Mouse (Mus musculus) midbrain, postnatal 0 days (tissue): Measurements from ENCODE around the gene Etd. TPM values are rescaled to one million over a fixed set of nuclear protein-coding genes. Genes with fewer than 3 reads are reported as not detected.
A peak's percentile ranks its signal among the peaks of the same experiment; 100 is the strongest.
"Not testable (repeated sequence)": the region's sequence is repeated elsewhere in the genome, so short reads cannot be mapped to it uniquely, and the experiment has no call there.

Experiments used
- ATAC-seq: fragments of 200-750 bp; cut with Nextera tagmentation; 2 replicates; pipeline ENCODE4 v1.8.0; 2017; ENCODE audit warnings: moderate number of reproducible peaks, mild to moderate bottlenecking, moderate TSS enrichment, moderate library complexity; ENCODE audit not compliant: low FRiP score
- DNase-seq: peaks from one replicate; pipeline ENCODE4 v3.0.0-alpha.2; 2015; ENCODE audit warnings: low spot score
- H3K27ac ChIP-seq: fragments of 300-500 bp; sonication (generic); 2 replicates; pipeline ENCODE4 v1.5.1; 2014; ENCODE audit warnings: low read depth, mild to moderate bottlenecking, low read length, mixed read lengths
- H3K27me3 ChIP-seq: fragments of 300-500 bp; sonication (generic); 2 replicates; pipeline ENCODE4 v1.6.1; 2014; ENCODE audit warnings: low read length, control low read depth, mixed read lengths; ENCODE audit not compliant: insufficient read depth
- H3K36me3 ChIP-seq: fragments of 300-500 bp; sonication (generic); 2 replicates; pipeline ENCODE4 v1.6.1; 2014; ENCODE audit warnings: low read length, control low read depth, mixed read lengths; ENCODE audit not compliant: insufficient read depth
- H3K4me1 ChIP-seq: fragments of 300-500 bp; sonication (generic); 2 replicates; pipeline ENCODE4 v1.6.1; 2014; ENCODE audit warnings: mild to moderate bottlenecking, control low read depth, antibody characterized with exemption, low read length, mixed read lengths; ENCODE audit not compliant: insufficient read depth
- H3K4me2 ChIP-seq: fragments of 300-500 bp; sonication (generic); 2 replicates; pipeline ENCODE4 v1.6.1; 2014; ENCODE audit warnings: low read depth, mild to moderate bottlenecking, low read length, mixed read lengths; ENCODE audit not compliant: poor library complexity, severe bottlenecking
- H3K4me3 ChIP-seq: fragments of 300-500 bp; sonication (generic); 2 replicates; pipeline ENCODE4 v1.5.1; 2014; ENCODE audit warnings: low read depth, mild to moderate bottlenecking, low read length, moderate library complexity
- H3K9ac ChIP-seq: fragments of 300-500 bp; sonication (generic); replicated peaks from 2 replicates; pipeline ENCODE4 v1.6.1; 2014; ENCODE audit warnings: mild to moderate bottlenecking, low read length, moderate library complexity, mixed read lengths; ENCODE audit not compliant: poor library complexity, severe bottlenecking
- H3K9me3 ChIP-seq: fragments of 300-500 bp; sonication (generic); 2 replicates; pipeline ENCODE4 v1.6.1; 2016; ENCODE audit warnings: low read length, control low read depth
- CTCF ChIP-seq: IDR thresholded peaks from 2 replicates; pipeline ENCODE4 v1.5.1; 2016; ENCODE audit warnings: antibody characterized with exemption, mild to moderate bottlenecking
- WGBS: fragments of 180-500 bp; shearing (Covaris S2); extraction: QIAGEN DNeasy Blood & Tissue Kit; methylation state at CpG from one replicate; pipeline ENCODE4 v1.1.7; 2014; 5-methylcytosine and 5-hydroxymethylcytosine counted together
- polyA plus RNA-seq: library from polyadenylated mRNA; unstranded; fragments of >200 nt; fragmentation: Nextera tagmentation; extraction: Ambion mirVana; gene quantifications from 2 replicates; pipeline ENCODE4 v1.2.1, GENCODE M21; 2015
- total RNA-seq: library from RNA; depleted of rRNA; stranded (reverse); fragments of >200 nt; gene quantifications from 2 replicates; pipeline ENCODE4 v1.2.3, GENCODE M21; 2014; rRNA removed

Gene Etd
- total RNA-seq (not detected in 2 replicates), polyA plus RNA-seq (not detected in 2 replicates)

DNA sequence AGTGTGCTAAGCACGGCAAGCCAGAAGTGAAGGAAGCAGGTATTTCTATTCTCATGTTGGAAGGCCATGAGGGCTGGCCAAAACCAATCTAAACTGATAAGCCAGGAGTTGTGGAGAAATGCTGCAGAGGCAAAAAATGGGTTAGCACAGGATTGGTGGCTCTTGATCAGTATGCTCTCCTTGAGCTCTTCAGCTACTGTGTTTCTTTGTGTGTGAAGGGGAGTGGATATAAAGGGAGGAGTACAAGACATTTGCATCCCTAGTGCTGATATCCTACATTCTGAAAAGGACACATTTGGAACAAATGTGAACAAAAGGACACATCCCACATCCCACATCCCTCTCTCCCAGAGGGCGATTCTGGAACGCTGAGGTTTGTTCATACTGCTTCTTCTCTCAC is at the start of gene Etd:
Etd (plus strand) TSS at position 301 of the 400 bp plus-strand sequence.
- H3K9me3 ChIP-seq: no peaks in the 10 kb centered on the region
- no peak for DNase-seq

DNA sequence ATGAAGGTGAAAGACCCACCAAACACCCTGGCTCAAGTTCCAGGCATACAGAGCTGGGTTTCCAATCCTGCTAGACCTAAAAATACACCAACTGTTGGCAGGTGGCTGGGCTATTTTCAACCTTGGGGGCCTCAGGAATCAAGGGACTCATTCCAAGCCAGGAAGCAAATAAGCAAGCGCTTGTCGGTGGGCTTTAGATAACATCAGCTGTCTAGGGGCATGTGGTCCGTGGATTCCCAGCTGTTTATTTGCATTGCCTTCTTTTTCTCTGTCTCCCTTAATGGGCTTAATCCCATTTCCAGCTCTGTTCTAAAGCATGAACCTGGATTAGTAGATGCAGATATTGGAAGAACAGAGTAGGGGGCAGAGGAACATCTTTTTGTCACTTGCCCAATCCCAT is 48.4 kb upstream of the Etd start:
- Histone ChIP-seq H3K4me3 (no peak overlapping the region), H3K36me3 (no peaks in the 10 kb centered on the region), H3K27ac (no peak overlapping the region), H3K9me3 (no peaks in the 10 kb centered on the region), H3K27me3 (no peaks in the 10 kb centered on the region), H3K4me2 (no peak overlapping the region), H3K4me1 (no peaks in the 10 kb centered on the region), H3K9ac (no peak overlapping the region)
- TF ChIP-seq CTCF: no peak
- ATAC-seq (no peak), DNase-seq (no peak)
- 61% methylated on average over 3 of the region's 3 CpGs for WGBS

More for the DNA sequence above, at the start of gene Etd:
- Histone ChIP-seq H3K4me1 (no peaks in the 10 kb centered on the region), H3K4me3 (no peak within 1 kb of the TSS), H3K27ac (no peak within 1 kb of the TSS), H3K27me3 (no peaks in the 10 kb centered on the region), H3K9ac (no peak within 1 kb of the TSS), H3K36me3 (no peaks in the 10 kb centered on the region), H3K4me2 (no peak within 1 kb of the TSS)
- WGBS: 97% methylated on average over 3 of the region's 3 CpGs
- ATAC-seq: no peak
- no peak for TF ChIP-seq CTCF

DNA sequence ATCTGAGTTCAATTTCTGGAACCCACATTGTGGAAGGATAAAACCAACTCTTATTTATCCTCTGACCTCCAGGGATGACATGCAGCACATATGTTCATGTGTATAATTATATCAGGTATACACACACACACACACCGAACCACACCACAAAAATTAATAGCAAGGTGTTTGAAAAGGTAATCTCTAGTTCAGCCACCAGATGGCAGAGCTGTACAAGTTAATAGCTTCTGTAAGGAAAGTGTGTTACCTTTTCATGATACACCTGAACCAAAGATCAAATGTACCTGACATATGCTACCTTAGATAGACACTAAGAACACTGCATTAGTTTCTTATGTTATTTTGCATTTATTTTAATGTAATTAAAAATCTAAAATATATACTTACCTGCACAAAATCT is 1.8 kb upstream of the Etd start:
- H3K9ac ChIP-seq: no peak overlapping the region
- no peak overlapping the region for H3K27ac ChIP-seq
- peak; percentile 14 for DNase-seq
- no peak overlapping the region for H3K4me3 ChIP-seq
- H3K27me3 ChIP-seq: no peaks in the 10 kb centered on the region
- 82% methylated on average over 1 of the region's 1 CpGs for WGBS
- ATAC-seq: no peak
- H3K36me3 ChIP-seq: no peaks in the 10 kb centered on the region
- no peaks in the 10 kb centered on the region for H3K9me3 ChIP-seq
- no peaks in the 10 kb centered on the region for H3K4me1 ChIP-seq
- no peak overlapping the region for H3K4me2 ChIP-seq
- TF ChIP-seq CTCF: peak; percentile 67

DNA sequence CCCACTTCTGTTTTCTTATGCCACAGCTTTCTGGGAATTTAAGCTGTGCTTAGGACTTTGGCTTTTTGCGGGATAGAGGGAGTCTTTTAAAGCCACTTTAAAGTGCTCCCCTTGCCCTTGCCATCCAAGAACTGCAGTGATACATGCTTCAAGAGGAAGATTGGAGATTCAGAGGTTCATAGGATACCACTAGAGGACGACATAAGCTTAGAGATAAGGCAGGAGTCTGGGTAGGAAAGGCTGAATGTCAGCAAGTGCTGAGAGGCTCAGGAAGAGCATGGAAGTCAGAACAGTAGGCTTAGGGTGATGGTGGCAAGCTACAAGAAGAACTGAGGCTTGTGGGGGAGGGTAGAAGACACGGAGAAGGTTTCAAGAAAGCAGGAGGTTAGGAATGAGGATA is 24.9 kb downstream of the Etd start:
- Histone ChIP-seq H3K9me3 (no peaks in the 10 kb centered on the region), H3K36me3 (no peaks in the 10 kb centered on the region), H3K9ac (no peak overlapping the region), H3K27ac (no peak overlapping the region), H3K27me3 (no peaks in the 10 kb centered on the region), H3K4me3 (no peak overlapping the region), H3K4me2 (no peak overlapping the region), H3K4me1 (no peaks in the 10 kb centered on the region)
- DNase-seq (peak; percentile 39), ATAC-seq (no peak)
- 44% methylated on average over 3 of the region's 3 CpGs for WGBS
- TF ChIP-seq CTCF: peak; percentile 76

DNA sequence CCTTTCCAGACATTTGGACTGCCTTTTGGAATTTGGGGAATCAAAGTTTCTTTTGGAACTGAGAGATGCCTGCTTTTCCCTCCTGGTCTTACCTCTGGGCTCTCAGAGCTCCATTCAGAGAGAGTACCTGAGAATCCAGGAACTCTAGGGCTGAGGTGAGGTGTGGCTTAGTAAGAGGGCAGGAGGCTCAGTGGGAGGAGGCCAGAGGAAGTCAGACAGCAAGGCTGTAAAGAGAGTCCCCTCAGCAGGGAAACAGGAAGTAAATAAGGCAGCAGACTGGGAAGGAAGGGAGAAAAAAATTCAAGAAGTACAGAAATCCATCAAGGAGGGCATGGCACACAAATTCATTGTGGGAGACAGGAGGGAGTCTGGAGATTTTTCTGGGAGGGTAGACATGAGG is 29.5 kb downstream of the Etd start:
- H3K36me3 ChIP-seq, ATAC-seq, H3K9ac ChIP-seq, H3K27ac ChIP-seq, H3K4me2 ChIP-seq, H3K4me3 ChIP-seq, H3K4me1 ChIP-seq, H3K27me3 ChIP-seq, H3K9me3 ChIP-seq, DNase-seq: not testable (repeated sequence)

Other genes starting within 250 kb of the Etd start
- gene Plac1, start 194.8 kb upstream of the Etd start, total RNA-seq: not detected in 2 replicates
- gene Plac1, start 194.8 kb upstream of the Etd start, polyA plus RNA-seq: 0.25 and 0.38 TPM in 2 replicates
- gene Fam122b, start 165.1 kb upstream of the Etd start, total RNA-seq: 1.1 and 3.8 TPM in 2 replicates
- gene Fam122b, start 165.1 kb upstream of the Etd start, polyA plus RNA-seq: 2.0 and 3.0 TPM in 2 replicates
- gene Fam122c, start 161.5 kb upstream of the Etd start, total RNA-seq: not detected in 2 replicates
- gene Fam122c, start 161.5 kb upstream of the Etd start, polyA plus RNA-seq: not detected in 2 replicates
- gene Mospd1, start 64.4 kb upstream of the Etd start, total RNA-seq: 16.4 and 26.7 TPM in 2 replicates
- gene Mospd1, start 64.4 kb upstream of the Etd start, polyA plus RNA-seq: 29.5 and 30.4 TPM in 2 replicates
- gene Rtl8c, start 173.1 kb downstream of the Etd start, total RNA-seq: 83.2 and 132 TPM in 2 replicates
- 251 and 255 TPM in 2 replicates for gene Rtl8c, start 173.1 kb downstream of the Etd start, polyA plus RNA-seq
- not detected in 2 replicates for gene Gm14597, start 174.1 kb downstream of the Etd start, total RNA-seq
- gene Gm14597, start 174.1 kb downstream of the Etd start, polyA plus RNA-seq: not detected in 2 replicates
- 222 and 307 TPM in 2 replicates for gene Rtl8a, start 208.8 kb downstream of the Etd start, total RNA-seq
- 313 and 323 TPM in 2 replicates for gene Rtl8a, start 208.8 kb downstream of the Etd start, polyA plus RNA-seq
- 323 and 356 TPM in 2 replicates for gene Rtl8b, start 235.5 kb downstream of the Etd start, total RNA-seq
- gene Rtl8b, start 235.5 kb downstream of the Etd start, polyA plus RNA-seq: 268 and 275 TPM in 2 replicates